8 mouse cellular contexts compared by ENCODE assay signal in genomic region chr10:24754874-24755540, GRCm38 (mm10). TPM values are rescaled to one million over a fixed set of nuclear protein-coding genes. Genes with fewer than 3 reads are reported as not detected.
A peak's percentile ranks its signal among the peaks of the same experiment; 100 is the strongest.
DNase-seq lines count a peak whose midpoint lies in the region; ATAC-seq and TF ChIP-seq lines count a peak whose summit lies in the region.
"Had no signal": no experiment of that assay in that cellular context is flagged by ENCODE, and none has a peak within 500 bp of the region (broad histone marks: within the 10 kb centered on the region; RNA-seq: fewer than 3 reads in every experiment).

No protein-coding gene starts in this region.

- 0 out of 2 replicates have a peak, but pooled peaks cover 2% of the 10 kb centered on the region for H3K9me3 ChIP-seq in lung, embryonic 16.5 days (ENCODE audit: control insufficient read depth, low read length)
- no peaks in the 10 kb centered on the region for H3K9me3 ChIP-seq in forebrain, embryonic 16.5 days (ENCODE audit: control insufficient read depth, low read length)
- no peaks in the 10 kb centered on the region for H3K9me3 ChIP-seq in limb, embryonic 14.5 days (ENCODE audit: control insufficient read depth, low read length)
- no peaks in the 10 kb centered on the region for H3K9me3 ChIP-seq in stomach, embryonic 14.5 days (ENCODE audit: control insufficient read depth, low read depth, low read length)

- H3K27ac ChIP-seq in lung, embryonic 16.5 days (ENCODE audit: low read length) = no peak overlapping the region
- H3K27ac ChIP-seq in forebrain, embryonic 16.5 days (ENCODE audit: low read length) = no peak overlapping the region
- H3K27ac ChIP-seq in limb, embryonic 14.5 days (replicated peaks; ENCODE audit: low read depth, low read length) = peak overlapping the region; percentile 72
- no peak overlapping the region for H3K27ac ChIP-seq in stomach, embryonic 14.5 days (ENCODE audit: low read length)

- 59% methylated on average over 9 of the region's 9 CpGs for WGBS in lung, embryonic 16.5 days
- 10% methylated on average over 9 of the region's 9 CpGs for WGBS in forebrain, embryonic 16.5 days
- 41% methylated on average over 9 of the region's 9 CpGs for whole genome bisulfite sequencing in limb, embryonic 14.5 days
- WGBS in stomach, embryonic 14.5 days = 69% methylated on average over 9 of the region's 9 CpGs

- ATAC-seq in lung, embryonic 16.5 days (ENCODE audit: low read depth) = no peak
- ATAC-seq in forebrain, embryonic 16.5 days = peak; percentile 58
- ATAC-seq in limb, embryonic 14.5 days (ENCODE audit: low FRiP score, low read depth) = 0 out of 2 replicates have a peak, but pooled peaks have one; percentile 34
- no peak for ATAC-seq in stomach, embryonic 14.5 days (ENCODE audit: insufficient number of reproducible peaks, insufficient read depth, low FRiP score, low read depth)

- no peaks in the 10 kb centered on the region for H3K4me1 ChIP-seq in lung, embryonic 16.5 days (replicated peaks; ENCODE audit: control insufficient read depth, insufficient read depth, low read length)
- H3K4me1 ChIP-seq in forebrain, embryonic 16.5 days (replicated peaks; ENCODE audit: control insufficient read depth, insufficient read depth, low read length) = peaks cover 11% of the 10 kb centered on the region
- H3K4me1 ChIP-seq in limb, embryonic 14.5 days (ENCODE audit: control insufficient read depth, insufficient read depth, low read length) = peaks cover 13% of the 10 kb centered on the region
- H3K4me1 ChIP-seq in stomach, embryonic 14.5 days (ENCODE audit: control insufficient read depth, insufficient read depth, low read length) = no peaks in the 10 kb centered on the region

- no peak for TF ChIP-seq POLR2A in limb, embryonic 14.5 days (IDR thresholded peaks at IDR 0.05; ENCODE audit: borderline replicate concordance, extremely low read depth, insufficient read depth, insufficient read length)

- H3K9ac ChIP-seq in lung, embryonic 16.5 days (ENCODE audit: low read length) = no peak overlapping the region
- no peak overlapping the region for H3K9ac ChIP-seq in forebrain, embryonic 16.5 days (replicated peaks; ENCODE audit: low read depth, low read length)
- no peak overlapping the region for H3K9ac ChIP-seq in limb, embryonic 14.5 days (ENCODE audit: low read depth, low read length, severe bottlenecking)
- H3K9ac ChIP-seq in stomach, embryonic 14.5 days (replicated peaks; ENCODE audit: low read depth, low read length) = no peak overlapping the region

- H3K4me2 ChIP-seq in lung, embryonic 16.5 days (ENCODE audit: low read depth, low read length) = peak overlapping the region; percentile 34
- H3K4me2 ChIP-seq in forebrain, embryonic 16.5 days (ENCODE audit: low read length) = peak overlapping the region; percentile 54
- peak overlapping the region; percentile 28 for H3K4me2 ChIP-seq in limb, embryonic 14.5 days (replicated peaks; ENCODE audit: low read depth, low read length, severe bottlenecking)
- peak overlapping the region; percentile 29; the same call in 1 of the 2 replicates for H3K4me2 ChIP-seq in stomach, embryonic 14.5 days (replicated peaks; ENCODE audit: low read depth, low read length)

- peak overlapping the region; percentile 50 for H3K4me3 ChIP-seq in lung, embryonic 16.5 days (ENCODE audit: low read length)
- peak overlapping the region; percentile 36 for H3K4me3 ChIP-seq in forebrain, embryonic 16.5 days (replicated peaks; ENCODE audit: low read length)
- peak overlapping the region; percentile 15; the same call in 1 of the 2 replicates for H3K4me3 ChIP-seq in limb, embryonic 14.5 days (replicated peaks; ENCODE audit: low read length)
- H3K4me3 ChIP-seq in stomach, embryonic 14.5 days (ENCODE audit: low read depth, low read length) = no peak overlapping the region

- no peaks in the 10 kb centered on the region for H3K36me3 ChIP-seq in lung, embryonic 16.5 days (ENCODE audit: control insufficient read depth, insufficient read depth, low read length)
- H3K36me3 ChIP-seq in forebrain, embryonic 16.5 days (ENCODE audit: control insufficient read depth, insufficient read depth) = no peaks in the 10 kb centered on the region
- H3K36me3 ChIP-seq in limb, embryonic 14.5 days (ENCODE audit: control insufficient read depth, insufficient read depth, low read length) = no peaks in the 10 kb centered on the region
- no peaks in the 10 kb centered on the region for H3K36me3 ChIP-seq in stomach, embryonic 14.5 days (ENCODE audit: control insufficient read depth, insufficient read depth, low read length)

- no peak for DNase-seq in lung, postnatal 14 days
- DNase-seq in limb, embryonic 14.5 days (ENCODE audit: low spot score) = no peak
- no peak for DNase-seq in gastrocnemius, postnatal 10 days
- DNase-seq in frontal cortex, postnatal 10 days (ENCODE audit: low spot score in 2 of 2) = no peak
- DNase-seq: kidney, postnatal 10 days had no signal

- H3K27me3 ChIP-seq in lung, embryonic 16.5 days (ENCODE audit: control insufficient read depth, insufficient read depth, low read depth, low read length) = no peaks in the 10 kb centered on the region
- no peaks in the 10 kb centered on the region for H3K27me3 ChIP-seq in forebrain, embryonic 16.5 days (replicated peaks; ENCODE audit: control insufficient read depth, insufficient read depth, low read length)
- no peaks in the 10 kb centered on the region for H3K27me3 ChIP-seq in limb, embryonic 14.5 days (ENCODE audit: control insufficient read depth, insufficient read depth, low read length)
- H3K27me3 ChIP-seq in stomach, embryonic 14.5 days (ENCODE audit: control insufficient read depth, insufficient read depth, low read length) = no peaks in the 10 kb centered on the region

RNA-seq across cellular contexts. Expression of gene Enpp1, which starts 43.0 kb away (rescaled TPM):
- polyA plus RNA-seq in lung, embryonic 16.5 days (2015; fragmentation: Nextera tagmentation; extraction: Ambion mirVana) = 2.1 and 2.9 TPM in 2 replicates
- 0.99 and 2.3 TPM in 2 replicates for polyA plus RNA-seq in forebrain, embryonic 16.5 days (2015; fragmentation: Nextera tagmentation; extraction: Ambion mirVana)
- polyA plus RNA-seq in limb, embryonic 14.5 days (2012; rRNA removed) = 7.2 and 7.5 TPM in 2 replicates
- 9.2 and 10.4 TPM in 2 replicates for polyA plus RNA-seq in limb, embryonic 14.5 days (2014; fragmentation: Nextera tagmentation; extraction: Ambion mirVana)
- 8.3 and 8.5 TPM in 2 replicates for polyA plus RNA-seq in stomach, embryonic 14.5 days (2014; fragmentation: Nextera tagmentation; extraction: Ambion mirVana)
- total RNA-seq in gastrocnemius, postnatal 10 days (2021) = 10 to 100 TPM in 1 of 2 experiments, 1 to 10 TPM in 1; 7.6 to 10.7 TPM

Comparison
In these comparisons a context has a peak if more than half of its experiments do, and no peak if none do; other contexts are left out.
1. ATAC-seq: peak in forebrain, embryonic 16.5 days (single experiment) and limb, embryonic 14.5 days (single experiment); none in lung, embryonic 16.5 days (single experiment) and stomach, embryonic 14.5 days (single experiment).
2. Peak in every context shown above with its lines, with median percentiles within 50 percentile points of each other: H3K4me2 ChIP-seq.